Mouse (Mus musculus) CD8-positive naive resting alpha-beta T cell, adult 2 months (primary cell): ENCODE results near the gene Slc12a1.

Source experiments
- DNase-seq, 2 experiments: peaks; one replicate each; pipeline ENCODE4 v3.0.0; 2022; ENCODE audit warnings: low read depth in 2 of 2, low spot score in 2 of 2

Gene Slc12a1

DNA sequence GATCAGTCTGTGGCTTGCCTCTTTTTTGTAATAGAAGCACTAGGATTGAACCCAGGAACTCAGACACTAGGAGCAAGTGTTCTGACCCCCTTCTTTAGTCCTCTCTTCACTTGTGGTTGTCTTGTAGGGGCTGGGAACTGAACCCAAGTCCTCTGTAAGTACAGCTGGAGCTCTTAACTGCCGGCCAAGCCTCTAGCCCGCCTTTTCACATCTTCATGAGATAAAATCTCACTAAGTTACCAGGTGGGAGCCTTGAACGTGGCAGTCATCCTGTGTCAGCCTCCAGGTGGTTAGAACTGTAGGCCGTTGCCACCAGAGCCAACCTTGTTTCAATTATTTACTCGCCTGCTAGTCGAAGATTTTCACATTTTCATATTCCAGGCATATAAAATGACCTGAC, 101.4 kb downstream of the Slc12a1 start:
- no peak for DNase-seq

DNA sequence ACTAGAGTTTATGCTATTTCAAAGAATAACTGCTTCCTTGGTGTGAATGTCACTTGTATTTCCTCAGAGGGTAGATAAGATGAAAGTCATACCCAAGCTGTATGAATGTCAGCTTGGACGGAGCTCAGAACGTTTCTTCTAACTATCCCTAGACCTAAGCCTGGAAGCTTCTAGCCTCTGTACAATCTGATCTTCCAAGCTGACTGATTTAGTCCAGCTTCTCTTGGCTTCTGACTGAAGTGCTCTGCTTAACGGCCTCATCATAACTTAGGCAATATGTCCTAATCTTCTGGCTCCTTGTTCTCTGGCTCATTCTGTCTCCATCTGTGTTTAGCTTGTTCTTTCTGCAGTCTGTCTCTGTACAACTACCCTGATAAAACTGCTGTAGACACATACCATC, 102.3 kb downstream of the Slc12a1 start:
- no peak for DNase-seq

DNA sequence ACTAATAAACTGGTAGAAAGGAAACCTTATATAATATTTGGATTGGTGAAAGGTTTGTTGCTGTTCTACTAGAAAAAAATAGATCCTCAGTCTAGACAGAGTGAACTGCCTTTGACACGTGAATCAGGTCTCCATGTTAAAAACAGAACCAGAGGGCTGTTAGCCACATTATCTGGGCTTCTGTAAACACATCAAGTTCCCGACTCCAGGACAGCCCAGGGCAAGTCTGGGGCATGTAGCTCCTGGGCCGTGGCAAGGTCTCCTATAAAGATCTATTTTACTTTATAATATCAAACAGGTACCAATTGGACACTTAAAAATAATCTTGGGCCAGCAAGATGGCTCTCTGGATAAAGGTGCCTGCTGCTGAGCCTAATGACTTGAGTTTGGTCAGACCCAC, 103.6 kb downstream of the Slc12a1 start:
- DNase-seq = no peak

DNA sequence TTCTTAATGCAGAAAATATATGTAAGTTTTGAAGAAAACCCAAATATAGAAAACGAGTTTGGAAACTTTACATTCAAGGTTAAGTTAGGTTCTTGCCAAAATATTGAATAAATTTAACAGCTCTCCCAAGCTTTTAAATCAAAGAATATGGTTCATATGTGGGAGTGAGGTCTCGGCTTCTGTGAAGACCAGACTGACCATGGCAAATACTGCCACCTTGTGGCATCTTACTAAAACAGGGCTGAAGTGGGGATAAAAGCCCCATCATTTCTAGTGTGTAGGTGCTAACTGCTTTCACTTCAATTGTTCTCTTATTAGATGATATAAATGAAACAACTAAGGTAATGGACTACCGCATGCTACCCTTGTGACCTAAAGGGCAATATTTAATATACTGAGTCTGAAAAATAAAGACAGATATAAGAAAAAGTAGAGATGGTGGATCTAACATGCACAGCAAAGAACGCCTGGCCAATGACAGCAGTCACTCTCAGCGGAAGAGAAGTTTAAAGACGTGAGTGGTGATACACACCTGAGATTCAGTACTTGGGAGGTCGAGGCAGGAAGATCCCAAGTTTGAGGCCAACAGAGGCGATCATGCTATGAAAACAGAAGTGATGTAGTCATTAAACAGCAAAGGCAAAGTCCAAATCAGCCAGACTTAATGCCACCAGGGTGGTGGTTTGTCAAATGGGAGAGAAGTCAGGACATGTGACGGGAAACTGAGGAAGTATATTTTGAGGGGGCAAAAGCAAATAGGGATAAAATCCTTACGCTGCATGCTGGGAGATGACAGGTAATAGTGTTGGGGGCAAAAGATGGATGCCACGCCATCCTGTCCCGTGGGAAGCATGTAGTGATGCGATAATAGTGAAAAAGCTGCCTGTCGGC, 107.2 kb downstream of the Slc12a1 start:
- DNase-seq = no peak

DNA sequence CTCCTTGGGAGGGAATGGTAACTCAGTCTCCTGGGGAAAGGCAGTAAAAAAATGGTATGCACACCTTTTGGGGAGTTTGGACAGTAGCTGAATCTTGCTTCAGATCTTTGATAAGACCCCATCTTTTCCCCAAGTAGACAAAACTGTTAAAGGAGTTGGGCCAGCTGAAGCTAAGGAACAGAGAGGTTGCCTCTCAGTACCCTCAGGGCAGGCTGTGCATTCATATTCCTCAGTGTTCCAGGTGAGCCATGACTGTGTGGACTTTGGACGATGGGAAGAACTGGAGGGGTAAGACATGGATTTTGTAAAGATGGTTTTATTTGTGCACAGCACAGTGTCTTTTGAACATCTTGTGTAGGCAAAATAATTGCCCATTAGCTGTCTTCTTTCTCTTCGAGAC, 108.0 kb downstream of the Slc12a1 start:
- no peak for DNase-seq

DNA sequence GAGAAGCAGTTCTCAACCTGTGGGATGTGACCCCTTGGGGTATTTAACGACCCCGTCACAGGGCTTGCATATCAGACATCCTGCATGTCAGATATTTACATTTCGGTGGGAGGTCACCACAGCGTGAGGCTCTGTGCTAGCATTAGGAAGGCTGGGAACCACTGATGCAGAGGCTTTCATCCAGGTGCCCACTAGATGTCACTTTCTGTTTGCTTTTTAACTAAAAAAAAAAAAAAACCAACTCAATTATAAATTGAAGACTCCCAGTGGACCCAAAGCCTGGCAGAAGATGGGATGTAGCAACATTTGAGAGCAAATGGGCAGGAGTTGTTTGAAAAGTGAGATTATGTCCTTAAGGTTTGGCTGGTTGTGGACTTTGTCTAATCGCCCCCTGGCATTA, 110.8 kb downstream of the Slc12a1 start:
- no peak for DNase-seq

DNA sequence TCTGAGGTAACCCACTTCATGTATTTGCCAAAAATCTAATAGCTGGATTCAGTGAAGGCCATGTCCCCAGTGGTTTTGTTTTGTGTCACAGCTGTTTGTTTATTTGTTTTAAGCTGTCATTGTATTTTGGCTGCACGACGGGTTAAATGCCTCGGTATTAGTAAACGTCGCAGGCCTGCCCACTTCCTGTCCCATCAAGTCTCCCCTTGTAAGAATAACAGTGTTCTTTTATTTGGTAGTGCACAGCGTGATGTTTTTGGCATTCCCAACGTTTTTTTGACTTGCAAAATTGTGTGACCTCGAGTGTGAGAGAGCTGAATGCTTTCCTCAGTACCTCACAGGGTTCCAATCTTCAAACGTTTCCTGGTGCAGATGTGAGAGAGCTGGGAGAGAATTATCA, 111.4 kb downstream of the Slc12a1 start:
- no peak for DNase-seq

DNA sequence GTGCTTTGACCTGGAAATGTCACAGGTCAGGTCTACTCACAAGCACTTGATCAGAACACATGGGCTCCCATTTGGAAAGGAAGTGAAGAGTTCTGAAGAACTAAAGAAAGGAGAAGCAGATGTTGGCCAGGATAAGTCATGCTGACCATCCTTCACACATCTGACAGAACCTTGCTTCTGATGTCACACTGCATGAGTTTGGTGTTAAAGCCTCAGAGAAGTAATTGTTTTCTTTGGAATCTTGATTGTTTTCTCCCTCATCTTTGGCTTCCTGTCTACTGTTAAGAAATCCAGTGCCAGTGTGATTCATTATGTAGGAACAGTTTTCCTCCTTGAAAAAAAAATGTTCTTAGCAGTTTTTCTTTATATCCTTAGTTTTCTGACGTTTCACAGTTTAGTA, 116.6 kb downstream of the Slc12a1 start:
- DNase-seq = no peak

DNA sequence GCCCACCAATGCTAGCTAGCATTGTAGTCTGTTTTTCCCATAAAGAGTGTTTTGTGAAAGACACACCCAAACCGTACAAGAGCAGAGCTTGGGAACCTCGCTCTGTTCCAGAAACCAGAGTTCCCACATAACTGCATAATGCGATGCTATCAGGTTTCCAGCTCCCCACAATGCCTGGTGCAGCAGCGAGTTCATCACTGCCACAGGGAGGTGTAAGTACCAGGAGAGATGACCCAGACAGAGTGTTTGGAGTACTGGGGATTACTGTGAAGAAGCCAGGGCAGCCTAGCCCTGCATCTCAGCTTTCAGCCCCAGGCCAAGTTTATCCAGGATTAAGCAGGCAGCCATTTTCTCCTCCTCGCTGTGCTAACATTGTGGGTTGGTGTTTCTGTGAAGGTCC, 123.3 kb downstream of the Slc12a1 start:
- no peak for DNase-seq

DNA sequence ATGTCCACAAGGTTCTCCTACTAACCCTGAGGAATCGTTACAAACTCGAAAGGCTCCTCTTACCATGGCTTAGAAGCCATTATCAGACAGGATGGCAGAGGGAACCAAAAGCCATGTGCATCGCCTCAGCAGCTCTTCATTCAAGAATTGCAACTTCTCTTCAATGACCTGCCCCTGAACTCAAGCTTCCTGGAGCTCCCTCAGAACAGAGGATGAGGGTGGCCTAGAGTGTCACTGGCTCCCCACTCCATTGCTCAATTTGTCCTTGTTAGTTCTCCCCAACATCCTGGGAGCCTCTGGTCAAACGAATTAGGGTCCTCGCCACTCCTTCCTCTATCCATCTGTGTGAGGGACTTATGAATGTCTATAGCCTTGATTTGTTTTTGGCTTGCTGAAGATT, 124.4 kb downstream of the Slc12a1 start:
- no peak for DNase-seq

DNA sequence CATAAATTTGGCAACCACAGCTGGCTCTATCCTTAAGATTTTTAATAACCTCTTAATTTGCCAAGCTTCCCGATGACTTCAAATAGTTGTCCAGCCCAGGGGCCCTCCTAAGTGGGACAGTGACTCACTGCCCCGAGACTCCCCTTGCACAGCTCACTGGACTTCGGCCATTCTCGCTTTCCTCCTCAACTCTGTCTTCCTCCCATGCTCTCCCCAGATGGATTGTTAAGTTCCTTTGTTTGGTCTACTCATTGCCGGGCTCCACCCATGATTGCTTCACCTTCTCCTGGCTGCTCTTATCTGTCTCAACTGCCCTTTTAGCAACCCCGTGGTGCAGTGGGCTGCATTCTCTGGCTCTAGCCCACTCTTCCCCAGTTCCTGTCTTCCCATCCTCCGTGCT, 126.2 kb downstream of the Slc12a1 start:
- DNase-seq = no peak
